Mouse (Mus musculus): ENCODE data around the gene Ssbp3. TPM values are rescaled to one million over a fixed set of nuclear protein-coding genes. Genes with fewer than 3 reads are reported as not detected.

The Ssbp3 gene
- total RNA-seq, 2 experiments from 2014 or later = 157 TPM

DNA sequence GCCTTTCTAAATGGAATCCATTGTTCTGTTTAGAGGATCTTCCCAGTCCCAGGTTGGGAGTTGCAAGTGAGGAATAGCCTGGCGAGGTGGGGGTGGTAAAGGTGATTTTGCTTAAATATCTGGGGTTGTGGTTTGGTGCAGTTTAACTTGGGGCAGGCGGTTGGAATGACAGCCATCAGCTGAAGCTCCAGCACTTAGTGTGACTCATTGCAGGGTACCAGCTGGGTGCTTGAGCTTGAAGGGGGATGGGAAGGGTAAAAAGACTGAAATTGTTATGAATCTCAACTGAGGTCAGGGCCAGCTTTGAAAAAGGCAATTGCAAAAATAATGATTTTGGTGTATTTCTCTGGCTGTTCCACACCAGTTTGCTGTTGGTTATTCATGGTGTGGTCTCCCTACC is 50.0 kb downstream of the Ssbp3 start:
- H3K4me3 ChIP-seq = no peak overlapping the region
- no peak for TF ChIP-seq CTCF (conservative IDR thresholded peaks at IDR 0.05)
- peak overlapping the region; percentile 62 for H3K27ac ChIP-seq
- DNase-seq (ENCODE audit: low spot score in 2 of 2) = no peak

GRCm38 (mm10) chr4:106961321-106961720 is 50.8 kb downstream of the Ssbp3 start:
- no peak for DNase-seq (ENCODE audit: low spot score in 2 of 2)
- Histone ChIP-seq H3K27ac (peak overlapping the region; percentile 62), H3K4me3 (no peak overlapping the region)
- no peak for TF ChIP-seq CTCF (conservative IDR thresholded peaks at IDR 0.05)

DNA sequence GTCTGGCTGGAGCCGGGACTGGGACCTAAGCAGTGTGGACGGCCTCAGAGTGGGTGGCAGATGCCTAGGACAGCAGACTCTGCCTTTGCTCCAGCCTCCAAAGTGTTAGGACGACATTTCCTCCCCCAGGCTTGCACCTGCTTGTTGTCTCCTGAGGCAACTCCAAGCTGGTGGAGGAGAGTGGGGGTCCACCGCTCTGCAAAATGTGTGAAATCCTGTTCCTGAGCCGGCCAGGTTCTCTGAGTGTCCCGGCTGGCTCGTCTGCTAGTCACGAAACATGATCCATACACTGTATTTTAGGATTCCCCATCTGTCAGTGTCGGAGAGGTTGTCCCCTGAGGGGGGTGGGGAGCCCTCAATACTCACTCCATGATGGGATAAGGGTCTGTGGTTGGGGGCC is 53.9 kb downstream of the Ssbp3 start:
- DNase-seq (ENCODE audit: low spot score in 2 of 2) = peak in 1 of 2 experiments; percentile 37
- no peak overlapping the region for H3K4me3 ChIP-seq
- 0 out of 2 replicates have a peak overlapping the region, but pooled peaks have one; percentile 36 for H3K27ac ChIP-seq
- no peak for TF ChIP-seq CTCF (conservative IDR thresholded peaks at IDR 0.05)

- no peak for TF ChIP-seq CTCF (conservative IDR thresholded peaks at IDR 0.05)
- DNase-seq (ENCODE audit: low spot score in 2 of 2) = no peak
- no peak overlapping the region for H3K4me3 ChIP-seq
- no peak overlapping the region; the same call in 1 of the 2 replicates for H3K27ac ChIP-seq
Observed at GRCm38 (mm10) chr4:106964996-106965395, 54.5 kb downstream of the Ssbp3 start.

DNA sequence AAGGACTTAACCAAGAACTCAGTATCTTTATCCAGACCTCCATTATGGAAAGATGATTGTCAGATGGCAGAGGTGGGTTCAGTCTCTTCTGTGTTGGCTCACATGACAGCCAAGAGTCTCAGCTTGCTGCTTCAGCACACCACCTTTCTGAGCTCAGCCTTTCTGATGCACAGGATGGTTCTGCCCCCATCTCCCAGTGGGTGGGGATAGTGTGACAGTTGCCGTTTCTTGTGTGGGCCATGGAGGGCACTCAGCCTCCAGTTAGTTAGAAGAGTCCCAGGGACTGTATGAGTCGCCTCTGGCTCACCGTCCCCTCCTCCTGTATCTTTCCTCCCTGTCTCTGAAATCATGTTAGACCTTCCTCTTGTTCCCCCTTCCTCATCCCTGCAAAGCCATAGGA is 55.9 kb downstream of the Ssbp3 start:
- no peak overlapping the region for H3K27ac ChIP-seq
- H3K4me3 ChIP-seq = no peak overlapping the region
- no peak for DNase-seq (ENCODE audit: low spot score in 2 of 2)
- TF ChIP-seq CTCF (conservative IDR thresholded peaks at IDR 0.05) = no peak

GRCm38 (mm10) chr4:106968910-106969309 is 58.4 kb downstream of the Ssbp3 start:
- H3K27ac ChIP-seq = no peak overlapping the region
- TF ChIP-seq CTCF (conservative IDR thresholded peaks at IDR 0.05) = no peak
- no peak overlapping the region for H3K4me3 ChIP-seq
- DNase-seq (ENCODE audit: low spot score in 2 of 2) = no peak

GRCm38 (mm10) chr4:106970786-106971185 is 60.3 kb downstream of the Ssbp3 start:
- no peak for TF ChIP-seq CTCF (conservative IDR thresholded peaks at IDR 0.05)
- no peak overlapping the region for H3K27ac ChIP-seq
- H3K4me3 ChIP-seq = no peak overlapping the region
- no peak for DNase-seq (ENCODE audit: low spot score in 2 of 2)

DNA sequence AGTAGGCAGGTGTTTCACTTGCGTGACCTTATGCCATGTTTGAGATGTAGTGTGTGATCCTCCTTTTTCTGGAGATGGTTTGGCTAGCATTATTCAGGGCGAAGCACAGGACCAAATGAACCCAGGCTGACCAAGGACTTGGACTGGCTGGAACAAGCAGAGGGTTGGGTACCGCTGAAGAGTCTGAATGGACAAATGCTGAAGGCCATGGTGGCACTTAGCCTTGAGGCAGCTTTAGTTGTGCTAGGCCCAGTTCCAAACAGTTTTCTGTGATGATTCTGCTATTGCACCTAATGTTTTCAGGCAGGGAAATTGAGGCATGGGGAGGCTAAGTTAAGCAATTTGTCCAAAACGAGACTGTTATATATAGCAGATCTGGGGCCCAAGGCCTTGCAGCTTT is 61.6 kb downstream of the Ssbp3 start:
- H3K4me3 ChIP-seq = no peak overlapping the region
- TF ChIP-seq CTCF (conservative IDR thresholded peaks at IDR 0.05) = no peak
- DNase-seq (ENCODE audit: low spot score in 2 of 2) = no peak
- no peak overlapping the region for H3K27ac ChIP-seq

DNA sequence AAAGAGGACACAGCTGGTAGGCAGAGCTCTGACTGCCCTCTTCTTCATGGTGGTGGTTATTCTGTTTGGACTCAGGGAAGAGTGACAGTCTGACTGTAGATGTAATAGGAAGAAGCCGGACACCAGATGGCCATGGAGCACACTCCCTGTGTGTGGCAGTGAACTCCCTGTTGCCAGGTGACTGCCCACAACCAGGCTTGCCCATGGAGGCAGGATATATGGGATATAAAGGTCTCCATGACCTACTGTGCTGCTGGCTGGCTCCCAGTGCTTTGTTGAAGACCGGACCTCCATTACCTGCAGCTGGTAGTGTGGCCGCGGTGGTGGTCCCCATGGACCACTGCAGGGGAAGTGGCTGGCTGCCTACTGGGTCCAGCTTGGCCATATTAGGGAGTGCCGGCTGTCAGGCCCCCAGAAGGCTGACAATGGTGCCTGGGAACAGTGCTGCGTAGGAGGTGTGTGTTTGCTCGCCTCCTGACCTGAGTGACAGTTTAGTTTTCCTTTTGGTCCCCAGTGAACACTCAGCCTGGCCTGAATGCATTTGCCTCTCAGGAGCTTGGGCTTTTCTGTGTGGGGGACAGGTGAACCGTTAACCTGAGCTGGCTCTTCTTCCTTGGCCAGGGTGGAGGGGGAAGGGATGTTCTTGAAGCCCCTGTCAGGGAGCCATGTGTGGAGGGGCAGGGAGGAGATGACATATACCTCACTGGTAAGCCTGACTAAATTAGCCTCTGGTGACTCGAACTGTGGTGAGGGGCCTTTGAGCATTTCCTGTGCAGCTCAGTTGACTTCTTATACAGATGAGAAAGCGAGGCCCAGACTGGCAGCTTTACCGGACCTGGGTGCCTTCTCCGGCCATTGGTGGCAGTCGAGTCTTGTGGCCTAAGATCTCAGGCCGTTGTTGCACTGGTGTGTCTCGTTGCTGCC is 62.2 kb downstream of the Ssbp3 start:
- no peak for DNase-seq (ENCODE audit: low spot score in 2 of 2)
- TF ChIP-seq CTCF (conservative IDR thresholded peaks at IDR 0.05) = no peak
- Histone ChIP-seq H3K27ac (no peak overlapping the region), H3K4me3 (no peak overlapping the region)

GRCm38 (mm10) chr4:106975324-106975723 is 64.8 kb downstream of the Ssbp3 start:
- Histone ChIP-seq H3K27ac (no peak overlapping the region), H3K4me3 (no peak overlapping the region)
- no peak for TF ChIP-seq CTCF (conservative IDR thresholded peaks at IDR 0.05)
- DNase-seq (ENCODE audit: low spot score in 2 of 2) = no peak

GRCm38 (mm10) chr4:106975890-106976289 is 65.4 kb downstream of the Ssbp3 start:
- no peak for DNase-seq (ENCODE audit: low spot score in 2 of 2)

DNA sequence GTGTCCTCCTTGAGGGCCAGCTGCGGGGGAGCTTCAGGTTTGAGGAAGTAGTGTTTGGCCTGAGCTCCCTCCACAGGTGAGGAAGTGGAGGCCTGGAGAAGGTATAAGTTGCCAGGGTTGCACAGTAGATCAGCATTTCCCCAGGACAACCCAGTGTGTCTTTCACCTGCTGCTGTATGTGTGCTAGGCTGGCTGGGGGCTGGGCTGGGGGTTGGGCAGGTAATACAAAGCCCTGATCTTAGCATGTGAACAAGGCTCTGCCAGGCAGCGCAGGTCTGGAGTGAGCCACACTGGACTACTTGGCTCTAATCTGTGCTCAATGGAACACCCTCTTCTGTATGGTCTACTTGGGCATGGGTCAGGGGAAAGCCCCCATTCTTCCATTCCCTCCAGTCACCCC is 66.1 kb downstream of the Ssbp3 start:
- TF ChIP-seq CTCF (conservative IDR thresholded peaks at IDR 0.05) = no peak
- H3K27ac ChIP-seq = peak overlapping the region; percentile 79
- H3K4me3 ChIP-seq = no peak overlapping the region
- no peak for DNase-seq (ENCODE audit: low spot score in 2 of 2)

More at GRCm38 (mm10) chr4:106975890-106976289, 65.4 kb downstream of the Ssbp3 start:
- Histone ChIP-seq H3K27ac (no peak overlapping the region), H3K4me3 (no peak overlapping the region)
- no peak for TF ChIP-seq CTCF (conservative IDR thresholded peaks at IDR 0.05)

DNA sequence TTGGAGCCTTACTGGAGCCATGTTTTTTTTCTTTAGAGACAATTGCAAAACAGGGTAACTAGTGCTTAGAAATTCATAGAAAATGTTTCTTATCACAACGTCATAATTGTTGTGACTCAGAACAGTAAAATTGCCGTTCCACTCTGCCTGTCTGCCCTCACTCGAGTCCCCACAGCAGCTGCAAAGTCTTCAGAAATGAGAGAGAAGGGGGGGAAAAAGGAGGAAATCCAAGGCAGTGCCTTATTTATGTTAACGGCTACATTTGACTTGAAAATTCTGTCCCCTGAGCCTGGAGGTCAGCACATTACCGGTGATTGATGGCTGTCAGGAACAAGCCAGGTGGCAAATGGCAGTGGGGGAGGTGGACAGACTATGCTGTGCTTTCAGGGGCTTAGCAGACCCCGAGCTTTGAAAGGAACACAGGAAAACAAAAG is 66.7 kb downstream of the Ssbp3 start:
- peak overlapping the region; percentile 79 for H3K27ac ChIP-seq
- H3K4me3 ChIP-seq = no peak overlapping the region
- DNase-seq (ENCODE audit: low spot score in 2 of 2) = no peak
- TF ChIP-seq CTCF (conservative IDR thresholded peaks at IDR 0.05) = no peak

GRCm38 (mm10) chr4:106978376-106978775 is 67.9 kb downstream of the Ssbp3 start:
- no peak overlapping the region for H3K4me3 ChIP-seq
- no peak for TF ChIP-seq CTCF (conservative IDR thresholded peaks at IDR 0.05)
- H3K27ac ChIP-seq = peak overlapping the region; percentile 79
- peak; percentile 41 to 58 for DNase-seq (ENCODE audit: low spot score in 2 of 2)

All from layer of hippocampus, adult 2 months (tissue).